Mouse (Mus musculus) liver, embryonic 14 days (tissue): ENCODE measurements around the gene Ndst2. TPM values are rescaled to one million over a fixed set of nuclear protein-coding genes. Genes with fewer than 3 reads are reported as not detected.

Experiments used
- polyA plus RNA-seq: library from polyadenylated mRNA; depleted of rRNA; stranded (reverse); fragments of >200 nt; gene quantifications from 2 replicates; pipeline ENCODE4 v1.2.3, GENCODE M21; 2012; rRNA removed

Gene Ndst2
- polyA plus RNA-seq = 19.0 and 23.5 TPM in 2 replicates

DNA sequence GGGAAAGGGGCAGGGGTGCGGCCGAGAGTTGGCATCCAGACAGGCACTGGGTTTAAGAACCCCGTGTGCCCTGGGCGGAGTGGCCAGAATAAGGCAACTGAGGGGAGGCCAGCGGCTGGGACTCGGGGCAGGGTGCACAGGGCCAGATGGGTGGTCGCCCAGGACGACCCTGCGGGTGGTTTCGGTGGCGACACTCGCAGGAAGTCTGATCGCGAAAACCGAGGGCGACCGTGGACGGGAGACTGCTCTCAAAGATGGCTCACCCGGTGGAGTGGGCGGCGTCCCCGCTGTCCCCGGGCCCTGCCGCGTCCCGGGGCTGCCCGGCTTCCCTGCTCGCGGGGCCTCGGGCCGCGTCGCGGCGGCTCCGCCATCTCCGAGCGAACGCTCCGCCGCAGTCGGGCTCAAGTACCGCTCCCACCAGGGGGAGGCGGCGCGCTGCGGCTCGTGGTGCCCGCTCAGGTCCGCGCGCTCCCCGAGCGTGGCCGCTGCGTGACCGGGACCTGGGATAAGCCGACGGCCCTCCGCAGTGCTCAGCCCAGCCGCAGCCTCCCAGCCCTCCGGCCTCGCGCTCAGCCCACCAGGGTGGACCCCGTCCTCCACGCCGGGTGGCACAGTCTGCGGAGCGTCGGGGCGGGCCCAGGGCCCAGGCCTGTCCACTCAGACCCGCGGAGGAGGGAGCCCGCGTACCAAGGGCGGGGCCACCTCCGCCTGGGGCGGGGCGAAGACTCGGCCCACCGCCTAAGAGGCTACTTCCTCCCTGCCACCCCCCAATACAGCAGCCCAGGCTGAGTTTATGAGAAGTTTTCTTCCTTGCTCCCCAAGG, at the start of gene Ndst2:
TSS of gene Ndst2 (minus strand) at position 611 of the 823 bp plus-strand sequence.

DNA sequence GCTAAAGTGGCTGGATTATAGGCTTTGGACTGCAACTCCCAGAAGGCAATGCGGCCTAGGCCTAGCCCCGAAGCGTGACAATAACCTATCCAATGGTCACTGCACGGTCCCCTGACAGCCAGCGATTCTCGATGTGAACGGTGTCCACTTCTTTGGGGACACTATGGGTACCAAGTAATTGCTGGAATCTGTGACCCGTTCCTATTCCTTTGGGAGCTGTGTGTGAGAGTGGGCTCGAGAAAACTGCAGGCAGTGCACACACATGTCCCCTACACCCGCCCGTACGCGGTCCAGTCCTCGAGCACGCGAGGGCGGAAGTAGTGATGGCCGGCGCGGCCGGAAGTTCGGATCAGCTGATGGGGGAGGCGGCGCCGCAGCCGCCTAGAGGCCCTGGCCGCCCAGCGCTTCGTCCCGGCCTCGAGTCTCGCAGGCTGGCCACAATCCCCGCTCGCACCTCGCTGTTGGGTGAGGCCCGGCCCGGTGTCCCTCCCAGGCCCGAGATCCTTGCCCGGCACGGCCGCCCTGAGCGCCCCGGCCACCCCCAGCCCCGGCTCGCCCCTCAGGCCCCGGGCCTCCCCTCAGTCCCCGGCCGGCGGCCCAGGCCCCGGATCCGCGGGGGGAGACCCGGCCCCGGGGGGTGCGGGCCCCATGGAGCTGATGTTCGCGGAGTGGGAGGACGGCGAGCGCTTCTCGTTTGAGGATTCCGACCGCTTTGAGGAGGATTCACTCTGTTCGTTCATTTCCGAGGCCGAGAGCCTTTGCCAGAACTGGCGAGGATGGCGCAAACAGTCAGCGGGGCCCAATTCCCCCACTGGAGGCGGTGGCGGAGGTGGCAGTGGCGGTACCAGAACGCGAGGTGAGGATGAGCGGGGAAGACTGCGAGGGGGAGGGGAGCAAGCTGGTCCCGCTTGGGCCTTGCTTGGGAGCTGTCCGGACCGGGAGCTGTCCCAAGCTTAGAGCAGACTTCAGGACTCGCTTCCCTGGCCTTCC, 26.9 kb downstream of the Ndst2 start, which contains the start of gene Zswim8:
TSS of gene Zswim8 (plus strand) at position 352 of the 990 bp plus-strand sequence.

DNA sequence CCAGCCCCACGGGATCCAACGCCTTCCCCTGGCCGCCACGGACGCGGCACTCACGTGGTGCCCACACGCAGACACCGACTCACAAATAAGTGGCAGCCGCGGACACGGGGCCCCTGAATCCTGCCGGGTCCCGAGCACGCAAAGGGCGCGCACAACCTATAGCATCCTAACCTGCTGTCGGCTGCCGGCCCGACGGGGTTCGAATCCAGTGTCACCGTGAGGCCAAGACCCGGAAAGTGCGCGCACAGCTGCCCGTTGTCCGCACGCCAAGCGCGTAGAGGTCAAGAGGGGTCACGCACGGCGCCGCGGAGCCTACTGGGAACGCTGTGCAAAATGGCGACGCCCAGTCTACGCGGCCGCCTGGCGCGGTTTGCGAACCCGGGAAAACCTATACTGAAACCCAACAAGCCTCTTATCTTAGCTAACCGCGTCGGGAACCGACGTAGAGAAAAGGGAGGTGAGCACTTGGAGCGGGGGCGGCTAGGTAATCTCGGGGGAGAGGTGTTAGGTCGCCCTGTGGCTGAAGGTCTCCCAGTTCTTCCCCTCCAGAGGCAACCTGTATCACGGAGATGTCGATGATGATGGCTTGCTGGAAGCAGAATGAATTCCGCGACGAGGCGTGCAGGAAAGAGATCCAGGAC, 31.5 kb downstream of the Ndst2 start, which contains the start of gene Chchd1:
TSS of gene Chchd1 (plus strand) at position 266 of the 641 bp plus-strand sequence.

DNA sequence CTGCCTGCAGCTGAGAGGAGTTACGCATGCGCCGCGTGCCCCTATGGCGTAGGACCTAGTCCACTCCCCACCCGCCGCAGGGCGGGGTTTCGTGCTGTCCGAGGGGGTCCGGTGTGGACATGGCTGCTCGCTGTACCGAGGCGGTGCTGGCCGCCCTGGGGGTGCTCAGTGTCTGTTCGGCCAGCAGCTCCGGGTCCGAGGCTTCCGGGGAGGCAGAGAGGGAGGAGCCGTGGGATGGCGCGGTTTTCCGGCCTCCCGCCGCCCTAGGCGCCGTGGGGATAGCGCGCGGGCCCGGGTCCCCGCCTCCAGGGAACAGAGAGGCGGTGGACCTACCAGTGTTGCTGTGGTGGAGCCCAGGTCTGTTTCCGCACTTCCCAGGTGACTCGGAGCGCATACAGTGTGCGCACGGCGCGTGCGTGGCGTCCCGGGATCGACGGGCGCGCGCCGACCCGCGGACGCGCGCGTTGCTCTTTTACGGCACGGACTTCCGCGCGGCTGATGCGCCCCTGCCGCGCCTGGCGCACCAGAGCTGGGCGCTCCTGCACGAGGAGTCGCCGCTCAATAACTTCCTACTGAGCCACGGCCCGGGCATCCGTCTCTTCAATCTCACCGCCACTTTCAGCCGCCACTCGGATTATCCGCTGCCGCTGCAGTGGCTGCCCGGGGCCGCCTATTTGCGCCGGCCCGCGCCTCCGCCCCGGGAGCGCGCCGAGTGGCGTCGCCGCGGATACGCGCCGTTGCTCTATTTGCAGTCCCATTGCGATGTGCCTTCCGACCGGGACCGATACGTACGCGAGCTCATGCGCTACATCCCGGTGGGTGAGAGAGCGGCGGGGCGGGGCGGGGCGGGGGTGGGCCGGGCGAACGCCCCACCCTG, 39.2 kb downstream of the Ndst2 start, which contains the start of gene Fut11:
TSS of gene Fut11 (plus strand) at position 85 of the 877 bp plus-strand sequence.

DNA sequence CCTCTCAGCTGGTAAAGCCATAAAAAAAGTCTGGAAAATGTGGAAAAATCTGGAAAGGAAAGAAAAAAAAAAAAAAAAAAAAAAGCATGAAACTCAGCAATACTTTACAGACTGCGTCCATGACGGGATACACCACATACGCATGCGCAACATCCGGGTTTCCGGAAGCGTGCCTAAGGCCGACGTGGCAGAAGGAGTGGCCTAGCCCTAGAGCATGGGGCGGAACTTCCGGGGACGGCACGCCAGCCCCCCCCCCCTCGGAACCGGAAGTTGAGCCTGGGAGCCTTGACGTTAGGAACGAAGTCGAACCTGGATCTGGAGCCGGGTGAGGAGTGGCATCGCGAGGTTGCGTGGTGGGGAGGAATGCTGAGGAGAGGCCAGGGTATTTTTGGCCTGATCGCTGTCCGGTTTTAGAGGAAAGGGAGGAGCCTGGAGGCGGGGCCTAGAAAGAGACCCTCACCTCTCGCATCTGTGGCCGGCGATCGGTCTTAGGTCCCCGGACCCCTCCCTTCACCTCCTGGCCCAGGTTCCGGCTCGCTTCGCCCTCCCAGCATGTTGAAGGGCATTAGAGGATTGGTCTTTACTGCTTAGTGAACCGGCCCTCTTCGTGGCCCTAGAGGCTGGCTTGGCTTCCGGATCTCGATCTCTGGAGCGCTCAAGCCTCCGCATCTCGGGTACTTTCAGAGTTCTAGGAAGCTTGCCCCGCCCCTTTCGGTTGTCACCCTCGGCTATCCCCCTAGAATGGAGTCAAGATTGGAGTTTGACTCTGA, 60.1 kb downstream of the Ndst2 start, which contains the start of gene Sec24c:
TSS of gene Sec24c (plus strand) at position 245 of the 770 bp plus-strand sequence.

Other genes starting within 250 kb of the Ndst2 start
- gene Mss51, start 237.7 kb downstream of the Ndst2 start, polyA plus RNA-seq = 1.4 and 1.9 TPM in 2 replicates
- gene Ppp3cb, start 188.0 kb downstream of the Ndst2 start, polyA plus RNA-seq = 25.2 and 29.3 TPM in 2 replicates
- 1.5 TPM in 2 replicates for gene Usp54, start 93.5 kb downstream of the Ndst2 start, polyA plus RNA-seq
- 0.08 and 0.36 TPM in 2 replicates for gene Myoz1, start 78.0 kb downstream of the Ndst2 start, polyA plus RNA-seq
- gene Synpo2l, start 66.2 kb downstream of the Ndst2 start, polyA plus RNA-seq = 0.05 and 0.43 TPM in 2 replicates
- gene Sec24c, start 60.3 kb downstream of the Ndst2 start, polyA plus RNA-seq = 31.9 and 38.3 TPM in 2 replicates
- gene Fut11, start 39.6 kb downstream of the Ndst2 start, polyA plus RNA-seq = 3.0 and 3.4 TPM in 2 replicates
- gene Chchd1, start 31.6 kb downstream of the Ndst2 start, polyA plus RNA-seq = 63.3 and 71.3 TPM in 2 replicates
- 13.7 and 15.3 TPM in 2 replicates for gene Zswim8, start 27.0 kb downstream of the Ndst2 start, polyA plus RNA-seq
- gene Camk2g, start 59.5 kb upstream of the Ndst2 start, polyA plus RNA-seq = 4.9 and 6.0 TPM in 2 replicates
- gene Plau, start 102.1 kb upstream of the Ndst2 start, polyA plus RNA-seq = 1.3 TPM in 2 replicates
- 16.5 and 18.4 TPM in 2 replicates for gene Vcl, start 194.8 kb upstream of the Ndst2 start, polyA plus RNA-seq